Mouse (Mus musculus) R1 (cell line): ENCODE measurements around the gene Cnot2.
A peak's percentile ranks its signal among the peaks of the same experiment; 100 is the strongest.

Experiments
- DNase-seq: peaks from one replicate; pipeline ENCODE4 v3.0.0-alpha.2; 2018; ENCODE audit warnings: low read depth, low spot score

Cnot2 gene

GRCm38 (mm10) chr10:116480988-116481387 lies 100.3 kb downstream of the Cnot2 start:
- DNase-seq: no peak

- DNase-seq: no peak
Measured at GRCm38 (mm10) chr10:116476559-116476958, 104.8 kb downstream of the Cnot2 start.

GRCm38 (mm10) chr10:116475725-116476124 lies 105.6 kb downstream of the Cnot2 start:
- no peak for DNase-seq

- peak; percentile 42 for DNase-seq
Measured at GRCm38 (mm10) chr10:116473759-116474549, 107.4 kb downstream of the Cnot2 start, which contains the start of gene Kcnmb4. Gene Kcnmb4, minus strand, starts transcription at chr10:116473878.

- peak; percentile 74 for DNase-seq
Measured at GRCm38 (mm10) chr10:116473071-116473758, 108.1 kb downstream of the Cnot2 start.

- DNase-seq: no peak
Measured at GRCm38 (mm10) chr10:116472579-116472978, 108.7 kb downstream of the Cnot2 start.

- DNase-seq: no peak
Measured at GRCm38 (mm10) chr10:116470306-116470925, 110.9 kb downstream of the Cnot2 start.

- no peak for DNase-seq
Measured at GRCm38 (mm10) chr10:116468094-116468493, 113.2 kb downstream of the Cnot2 start.

- DNase-seq: peak; percentile 73
Measured at GRCm38 (mm10) chr10:116463753-116464345, 117.5 kb downstream of the Cnot2 start.

- no peak for DNase-seq
Measured at GRCm38 (mm10) chr10:116461443-116461842, 119.9 kb downstream of the Cnot2 start.

GRCm38 (mm10) chr10:116458786-116459185 lies 122.5 kb downstream of the Cnot2 start:
- DNase-seq: no peak

GRCm38 (mm10) chr10:116452771-116453170 lies 128.5 kb downstream of the Cnot2 start:
- DNase-seq: peak; percentile 70

GRCm38 (mm10) chr10:116450621-116451020 lies 130.7 kb downstream of the Cnot2 start:
- no peak for DNase-seq

- DNase-seq: no peak
Measured at GRCm38 (mm10) chr10:116448166-116448565, 133.1 kb downstream of the Cnot2 start.

- DNase-seq: no peak
Measured at GRCm38 (mm10) chr10:116447176-116447575, 134.1 kb downstream of the Cnot2 start.

- no peak for DNase-seq
Measured at GRCm38 (mm10) chr10:116446040-116446439, 135.3 kb downstream of the Cnot2 start.

- peak; percentile 82 for DNase-seq
Measured at GRCm38 (mm10) chr10:116444826-116445225, 136.5 kb downstream of the Cnot2 start.

- DNase-seq: peak; percentile 78
Measured at GRCm38 (mm10) chr10:116444371-116444770, 136.9 kb downstream of the Cnot2 start.

GRCm38 (mm10) chr10:116440946-116441345 lies 140.4 kb downstream of the Cnot2 start:
- no peak for DNase-seq

GRCm38 (mm10) chr10:116440088-116440487 lies 141.2 kb downstream of the Cnot2 start:
- DNase-seq: no peak

GRCm38 (mm10) chr10:116435455-116435854 lies 145.9 kb downstream of the Cnot2 start:
- no peak for DNase-seq
